Mouse (Mus musculus): Measurements from ENCODE around the gene Rnf24.

DNA sequence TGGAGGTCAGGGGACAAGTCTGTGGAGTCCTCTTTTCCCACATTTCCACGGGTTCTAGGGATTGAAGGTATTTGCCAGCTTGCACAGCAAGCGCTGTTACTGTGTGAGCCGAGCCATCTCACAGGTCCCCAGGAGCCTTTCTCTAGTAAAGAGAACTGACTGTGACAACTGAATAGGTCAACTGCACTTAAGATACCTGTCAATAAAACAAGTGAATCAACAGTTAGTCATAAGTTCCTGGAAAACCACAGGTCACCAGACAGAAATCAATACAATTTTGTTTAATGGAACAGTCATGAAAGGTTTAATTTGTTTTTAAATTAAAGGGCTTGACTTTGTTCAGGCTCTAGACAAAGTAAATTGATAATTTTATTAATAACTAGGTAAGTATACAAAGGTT, 22.1 kb downstream of the Rnf24 start:
- TF ChIP-seq POLR2A (IDR thresholded peaks at IDR 0.05; ENCODE audit: low read depth, low read length): no peak
- no peak for TF ChIP-seq USF2 (conservative IDR thresholded peaks at IDR 0.05; ENCODE audit: low read depth, low read length)
- no peak for TF ChIP-seq MAX (IDR thresholded peaks at IDR 0.05; ENCODE audit: low read length)
- TF ChIP-seq E2F4 (IDR thresholded peaks at IDR 0.05; ENCODE audit: insufficient replicate concordance, low read depth, low read length): no peak
- no peak for TF ChIP-seq CTCF (conservative IDR thresholded peaks at IDR 0.05 in 1 of 2, IDR thresholded peaks at IDR 0.05 in 1 of 2; ENCODE audit: low read depth in 2 of 2, low read length in 2 of 2)
- no peak for TF ChIP-seq TBP (conservative IDR thresholded peaks at IDR 0.05; ENCODE audit: low read depth, low read length)
- TF ChIP-seq JUND (conservative IDR thresholded peaks at IDR 0.05; ENCODE audit: low read depth, low read length): no peak
- TF ChIP-seq UBTF (IDR thresholded peaks at IDR 0.05; ENCODE audit: low read depth, low read length): no peak
- TF ChIP-seq EP300 (IDR thresholded peaks at IDR 0.05; ENCODE audit: low read length): no peak
- TF ChIP-seq ZMIZ1 (IDR thresholded peaks at IDR 0.05; ENCODE audit: low read depth, low read length): no peak
- TF ChIP-seq NRF1 (IDR thresholded peaks at IDR 0.05; ENCODE audit: low read depth, low read length): no peak
